Mouse (Mus musculus) c-Kit-negative CD71-positive TER-119-positive erythroid progenitor cells, embryonic 14.5 days (primary cell): ENCODE results near the gene Myo15.
A peak's percentile ranks its signal among the peaks of the same experiment; 100 is the strongest.
"Not testable (repeated sequence)": the region's sequence is repeated elsewhere in the genome, so short reads cannot be mapped to it uniquely, and the experiment has no call there.

Experiments
- DNase-seq: peaks from one replicate; pipeline ENCODE4 v3.0.0-alpha.2; 2013; ENCODE audit warnings: low read depth, low spot score

Myo15 gene

GRCm38 (mm10) chr11:60507281-60507680 is 38.1 kb downstream of the Myo15 start:
- no peak for DNase-seq

DNA sequence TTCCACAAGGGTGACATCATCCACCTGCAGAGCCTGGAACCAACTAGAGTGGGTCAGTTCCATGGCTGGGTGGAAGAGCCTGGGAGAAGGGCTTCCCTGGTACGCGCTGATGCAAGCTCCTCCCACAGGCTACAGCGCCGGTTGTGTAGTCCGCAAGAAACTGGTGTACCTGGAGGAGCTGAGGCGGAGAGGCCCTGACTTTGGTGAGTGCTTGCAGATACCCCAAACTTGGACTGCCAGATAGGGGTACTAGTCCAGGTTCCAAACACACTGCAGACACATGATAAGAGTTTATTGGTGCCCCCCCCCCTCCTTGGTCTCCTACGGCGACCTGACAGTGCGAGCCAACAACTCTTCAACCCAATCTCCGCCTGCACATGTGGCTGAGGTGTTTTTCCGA is 39.8 kb downstream of the Myo15 start:
- DNase-seq = peak; percentile 46

DNA sequence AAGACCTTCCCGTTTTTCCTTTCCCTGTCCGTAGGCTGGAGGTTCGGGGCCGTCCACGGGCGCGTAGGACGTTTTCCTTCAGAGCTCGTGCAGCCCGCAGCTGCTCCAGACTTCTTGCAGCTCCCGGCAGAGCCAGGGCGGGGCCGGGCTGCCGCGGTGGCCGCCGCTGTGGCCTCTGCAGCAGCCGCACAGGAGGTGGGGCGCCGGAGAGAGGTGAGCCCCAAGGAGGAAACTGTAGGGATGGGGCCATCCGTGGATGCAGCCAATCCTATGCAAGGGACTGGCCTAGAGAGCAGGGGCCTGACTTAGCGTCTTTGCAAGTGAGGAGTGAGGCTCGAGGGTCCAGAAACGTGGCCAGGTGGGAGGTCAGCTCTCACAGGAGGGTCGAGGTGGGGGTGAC is 40.4 kb downstream of the Myo15 start:
- peak; percentile 45 for DNase-seq

DNA sequence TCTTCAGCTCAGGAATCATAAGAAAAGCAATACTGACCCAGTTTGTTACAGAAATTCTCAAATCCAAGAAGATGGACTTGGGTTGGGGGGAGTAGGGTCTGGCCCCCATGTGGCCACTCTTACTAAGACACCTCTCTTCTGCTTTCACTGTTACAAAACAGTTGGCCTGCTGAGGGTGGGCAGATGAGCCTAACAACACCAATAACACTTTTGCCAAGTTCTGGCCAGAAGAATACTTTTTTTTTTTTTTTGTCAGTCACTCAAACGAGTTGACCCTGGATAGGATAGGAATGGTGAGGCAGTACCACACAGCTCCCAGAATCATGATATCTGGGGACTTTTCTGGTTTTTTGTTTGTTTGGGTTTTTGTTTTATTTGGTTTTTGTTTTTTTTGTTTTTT is 42.8 kb downstream of the Myo15 start:
- no peak for DNase-seq

DNA sequence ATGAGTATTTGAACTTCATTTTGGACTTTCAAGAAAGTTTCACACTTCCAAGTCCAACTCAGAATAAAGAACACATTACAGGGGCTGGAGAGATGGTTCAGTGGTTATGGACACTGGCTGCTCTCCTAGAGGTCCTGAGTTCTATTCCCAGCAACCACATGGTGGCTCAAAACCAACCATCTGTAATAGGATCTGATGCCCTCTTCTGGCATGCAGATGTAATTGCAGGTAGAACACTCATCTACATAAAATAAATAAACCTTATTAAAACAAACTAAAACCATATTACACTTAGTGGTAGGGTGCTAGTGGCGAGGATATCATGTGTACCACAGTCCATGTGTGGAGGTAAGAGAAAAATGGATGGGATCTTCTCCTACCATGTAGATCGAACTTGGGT is 43.4 kb downstream of the Myo15 start:
- no peak for DNase-seq

DNA sequence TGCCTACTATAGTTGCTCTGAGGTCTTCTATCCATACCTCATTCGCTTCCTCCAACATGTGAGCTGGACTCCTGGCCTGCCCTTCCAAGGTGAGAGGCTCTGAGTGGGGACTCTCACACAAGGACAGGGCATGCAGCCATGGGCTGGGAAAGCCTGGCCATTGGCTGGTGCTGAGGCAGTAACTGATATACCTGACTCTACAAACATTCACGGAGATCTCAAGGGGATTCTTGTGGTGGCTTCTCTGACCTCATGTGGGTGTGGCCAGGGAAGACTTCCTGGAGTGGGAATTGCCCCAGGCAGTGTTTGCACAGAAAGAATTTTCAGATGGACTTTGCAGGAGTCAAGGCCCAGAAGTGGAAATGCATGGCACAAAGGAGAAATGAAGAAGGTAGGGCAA is 45.8 kb downstream of the Myo15 start:
- no peak for DNase-seq

GRCm38 (mm10) chr11:60518305-60518704 is 49.2 kb downstream of the Myo15 start:
- no peak for DNase-seq

- DNase-seq = no peak
These were observed 52.9 kb downstream of the Myo15 start for GRCm38 (mm10) chr11:60522027-60522426.

- DNase-seq = no peak
These were observed 53.7 kb downstream of the Myo15 start for GRCm38 (mm10) chr11:60522661-60523365.

- DNase-seq = no peak
These were observed 57.3 kb downstream of the Myo15 start for GRCm38 (mm10) chr11:60526461-60526860.

GRCm38 (mm10) chr11:60535676-60536075 is 66.5 kb downstream of the Myo15 start:
- DNase-seq = no peak

DNA sequence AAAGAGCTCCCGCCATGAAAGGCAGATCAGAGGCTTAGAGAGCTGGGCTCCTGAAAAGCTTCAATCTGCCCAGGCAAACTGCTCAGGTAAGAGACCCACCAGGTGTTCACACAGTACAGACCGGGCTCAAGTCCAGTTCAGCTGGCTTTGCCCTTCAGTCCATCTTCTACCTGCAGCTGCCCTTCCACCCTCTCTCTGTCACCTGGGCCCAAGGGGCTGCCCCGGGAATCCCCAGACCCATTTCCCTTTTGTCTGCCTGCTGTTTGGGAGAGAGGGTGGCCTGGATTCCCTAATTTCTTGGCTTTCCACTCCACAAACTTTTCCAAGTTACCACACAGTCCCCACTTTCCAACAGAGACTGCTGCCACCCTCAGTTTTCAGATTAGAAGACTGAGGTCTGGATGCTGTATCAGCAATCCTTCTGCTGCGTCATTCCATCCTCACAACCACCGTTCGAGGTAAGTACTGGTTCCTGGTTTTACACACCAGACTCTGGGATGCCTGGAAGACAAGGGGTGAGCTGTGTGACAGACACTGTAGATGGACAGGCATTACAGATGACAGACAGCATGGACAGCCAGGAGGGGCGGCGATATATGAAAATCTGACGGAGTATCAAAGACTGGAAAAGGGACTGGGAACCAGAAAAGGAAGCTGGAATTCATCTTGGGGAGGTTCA is 67.2 kb downstream of the Myo15 start, which contains the start of gene Alkbh5:
Gene Alkbh5 (plus strand): TSS at position 202 of the 679 bp plus-strand sequence.
- peak; percentile 54 for DNase-seq

GRCm38 (mm10) chr11:60536859-60537467 is 67.8 kb downstream of the Myo15 start:
- peak; percentile 27 for DNase-seq

GRCm38 (mm10) chr11:60537468-60538347 is 68.6 kb downstream of the Myo15 start:
- DNase-seq = peak; percentile 90

DNA sequence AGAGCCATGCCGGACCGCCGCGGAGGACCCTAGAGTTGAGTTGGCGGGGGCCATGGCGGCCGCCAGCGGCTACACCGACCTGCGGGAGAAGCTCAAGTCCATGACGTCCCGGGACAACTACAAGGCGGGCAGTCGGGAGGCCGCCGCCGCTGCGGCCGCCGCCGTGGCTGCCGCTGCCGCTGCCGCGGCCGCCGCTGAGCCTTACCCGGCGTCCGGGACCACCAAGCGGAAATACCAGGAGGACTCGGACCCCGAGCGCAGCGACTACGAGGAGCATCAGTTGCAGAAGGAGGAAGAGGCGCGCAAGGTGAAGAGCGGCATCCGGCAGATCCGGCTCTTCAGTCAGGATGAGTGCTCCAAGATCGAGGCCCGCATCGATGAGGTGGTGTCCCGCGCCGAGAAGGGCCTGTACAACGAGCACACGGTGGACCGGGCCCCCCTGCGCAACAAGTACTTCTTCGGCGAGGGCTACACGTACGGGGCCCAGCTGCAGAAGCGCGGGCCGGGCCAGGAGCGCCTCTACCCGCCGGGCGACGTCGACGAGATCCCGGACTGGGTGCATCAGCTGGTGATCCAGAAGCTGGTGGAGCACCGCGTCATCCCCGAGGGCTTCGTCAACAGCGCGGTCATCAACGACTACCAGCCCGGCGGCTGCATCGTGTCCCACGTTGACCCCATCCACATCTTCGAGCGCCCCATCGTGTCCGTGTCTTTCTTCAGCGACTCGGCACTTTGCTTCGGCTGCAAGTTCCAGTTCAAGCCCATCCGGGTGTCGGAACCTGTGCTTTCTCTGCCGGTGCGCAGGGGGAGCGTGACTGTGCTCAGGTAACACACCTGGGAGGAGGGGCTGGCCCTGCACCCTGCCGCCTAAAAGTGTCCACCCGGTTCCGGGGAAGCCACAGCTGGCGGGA is 69.5 kb downstream of the Myo15 start:
- DNase-seq = peak; percentile 46

- no peak for DNase-seq
These were observed 70.4 kb downstream of the Myo15 start for GRCm38 (mm10) chr11:60539540-60539939.

- DNase-seq = no peak
These were observed 71.0 kb downstream of the Myo15 start for GRCm38 (mm10) chr11:60540002-60540610.

GRCm38 (mm10) chr11:60540761-60541160 is 71.6 kb downstream of the Myo15 start:
- DNase-seq = no peak

- DNase-seq = no peak
These were observed 72.7 kb downstream of the Myo15 start for GRCm38 (mm10) chr11:60541831-60542230.

- DNase-seq = not testable (repeated sequence)
These were observed 74.1 kb downstream of the Myo15 start for GRCm38 (mm10) chr11:60543211-60543610.
